Mouse (Mus musculus): ENCODE measurements around the gene Kcnj16. TPM values are rescaled to one million over a fixed set of nuclear protein-coding genes. Genes with fewer than 3 reads are reported as not detected.
A peak's percentile ranks its signal among the peaks of the same experiment; 100 is the strongest.

The Kcnj16 gene
- total and polyA plus RNA-seq, 3 experiments: not detected

DNA sequence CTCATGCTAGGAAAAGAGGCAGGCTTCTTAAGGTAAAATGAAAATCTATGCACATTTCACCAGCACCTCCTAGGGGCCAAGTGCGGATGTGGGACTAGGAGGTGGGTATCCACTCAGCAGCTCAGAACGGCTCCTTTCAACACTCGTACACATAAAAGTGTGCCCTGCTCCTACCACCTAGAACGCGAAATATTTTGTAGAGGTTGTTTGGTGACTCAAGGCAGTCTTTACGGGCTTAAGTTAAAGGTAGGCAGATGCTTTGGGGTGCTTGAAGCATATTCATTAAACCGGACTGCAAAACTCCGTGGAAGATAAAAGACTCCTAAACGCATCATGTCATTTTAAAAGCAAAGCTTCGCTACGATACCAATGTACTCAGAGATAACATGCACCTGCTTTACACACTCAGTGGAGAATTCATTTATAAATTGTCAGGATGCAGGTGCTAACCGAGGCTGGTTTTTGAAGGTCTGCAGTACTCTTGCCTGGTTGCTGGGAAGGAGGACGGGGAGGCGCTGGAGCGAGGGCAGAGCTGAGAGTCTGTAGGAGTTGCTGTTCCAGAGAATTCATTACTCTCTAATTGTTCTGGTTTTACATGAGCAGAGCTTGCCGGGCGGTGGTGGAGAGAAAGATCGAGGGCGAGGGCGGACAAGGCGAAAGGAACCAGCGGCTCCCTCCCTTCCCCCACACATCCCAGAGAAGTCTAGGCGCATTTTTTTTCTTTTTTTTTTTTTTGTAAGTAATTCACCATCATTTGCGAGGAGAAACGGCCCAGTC, 97.1 kb downstream of the Kcnj16 start:
- in situ Hi-C loops (cut with MboI; ENCODE audit: low pct_ligation_motif_present, low pct_unique_long_range_greater_than_20kb, low sequenced_read_pairs): loop anchor here (25.0 kb wide), 2 partner anchors 372 to 703 kb away; no protein-coding TSS in a partner anchor
- dilution Hi-C loops (cut with MboI; ENCODE audit: extremely low pct_ligation_motif_present, extremely low pct_unique_long_range_greater_than_20kb, low sequenced_read_pairs): no loop called here
- Histone ChIP-seq H3K36me3 (replicated peaks in 1 of 2; ENCODE audit: control insufficient read depth in 1 of 2, insufficient read depth in 1 of 2, low read length in 1 of 2) (no peaks in the 10 kb centered on the region), H3K4me2 (ENCODE audit: insufficient read depth, low read depth, poor library complexity, severe bottlenecking) (peak overlapping the region; percentile 60), H3K9ac (ENCODE audit: insufficient read depth, low read depth) (no peak overlapping the region), H3K4me1 (ENCODE audit: control insufficient read depth in 1 of 2, insufficient read depth in 2 of 2) (peaks cover 0 to 4% of the 10 kb centered on the region in 2 experiments; a peak in 1 of 4 replicates), H3K27ac (ENCODE audit: insufficient read depth, low read depth) (no peak overlapping the region), H3K9me3 (replicated peaks; ENCODE audit: low read length) (no peaks in the 10 kb centered on the region), H3K79me2 (replicated peaks; ENCODE audit: control insufficient read depth, extremely low read depth, insufficient read depth, poor library complexity, severe bottlenecking) (no peaks in the 10 kb centered on the region), H3K4me3 (replicated peaks in 1 of 3; ENCODE audit: low read depth in 2 of 3, low read length in 2 of 3, poor library complexity in 1 of 3) (peak overlapping the region in 1 of 3 experiments; percentile 57), H3K27me3 (replicated peaks) (no peaks in the 10 kb centered on the region)
- TF ChIP-seq RAD21 (IDR thresholded peaks at IDR 0.05; ENCODE audit: low read depth, low read length) (peak; percentile 69), ZNF384 (IDR thresholded peaks at IDR 0.05; ENCODE audit: low read depth, low read length) (peak; percentile 50), NELFE (IDR thresholded peaks at IDR 0.05; ENCODE audit: low read depth, low read length) (no peak), SMC3 (IDR thresholded peaks at IDR 0.05; ENCODE audit: low read depth, low read length) (peak; percentile 45), CTCF (conservative IDR thresholded peaks at IDR 0.05 in 1 of 2, IDR thresholded peaks at IDR 0.05 in 1 of 2; ENCODE audit: low read depth in 2 of 2, low read length in 2 of 2) (peak; percentile 43 to 64; a peak in 2 of 4 replicates)
- DNase-seq (ENCODE audit: extremely low read depth): peak; percentile 72

DNA sequence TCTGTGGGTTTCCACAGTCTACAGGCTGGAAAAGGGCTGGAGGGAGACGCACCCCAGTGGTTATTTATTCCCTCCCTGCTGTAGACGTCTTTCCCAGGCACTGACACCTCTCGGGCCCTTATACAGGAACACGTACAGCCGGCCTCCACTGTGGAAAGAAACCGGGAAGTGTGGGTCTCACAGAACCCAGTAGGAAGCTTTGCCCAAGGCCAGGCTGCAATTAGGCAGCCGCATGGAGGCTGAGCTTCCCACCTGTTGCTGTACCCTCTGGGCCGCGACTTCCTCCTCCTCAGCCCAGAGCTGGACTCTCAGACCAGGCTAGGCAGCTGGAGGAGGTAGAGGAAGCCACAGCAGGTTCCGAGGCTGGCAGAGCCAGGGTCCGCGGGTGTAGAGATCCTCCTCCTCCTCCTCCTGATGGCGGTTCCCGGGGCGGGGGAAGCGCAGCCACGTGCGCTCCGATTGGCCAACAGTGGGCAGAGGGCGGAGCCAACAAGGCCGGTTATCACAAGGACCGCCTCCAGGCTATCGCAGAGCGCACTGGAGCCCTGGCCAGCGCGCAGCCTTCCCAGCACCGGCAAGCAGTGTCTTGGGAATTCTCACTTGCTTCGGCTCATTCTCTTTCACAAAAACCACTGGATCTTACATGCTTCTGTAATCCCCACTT, 97.9 kb downstream of the Kcnj16 start, which contains the start of gene Kcnj2:
Kcnj2 (plus strand) TSS at position 530 of the 664 bp plus-strand sequence.
- no peaks in the 10 kb centered on the region for H3K9me3 ChIP-seq (replicated peaks; ENCODE audit: low read length)
- no peak within 1 kb of the TSS for H3K27ac ChIP-seq (ENCODE audit: insufficient read depth, low read depth)
- dilution Hi-C loops (cut with MboI; ENCODE audit: extremely low pct_ligation_motif_present, extremely low pct_unique_long_range_greater_than_20kb, low sequenced_read_pairs) (no loop called here), in situ Hi-C loops (cut with MboI; ENCODE audit: low pct_ligation_motif_present, low pct_unique_long_range_greater_than_20kb, low sequenced_read_pairs) (loop anchor here (25.0 kb wide), 2 partner anchors 372 to 703 kb away; no protein-coding TSS in a partner anchor)
- H3K4me1 ChIP-seq (ENCODE audit: control insufficient read depth in 1 of 2, insufficient read depth in 2 of 2): peaks cover 0 to 10% of the 10 kb centered on the region in 2 experiments; a peak in 2 of 4 replicates
- peak within 1 kb of the TSS; percentile 60 for H3K4me2 ChIP-seq (ENCODE audit: insufficient read depth, low read depth, poor library complexity, severe bottlenecking)
- H3K4me3 ChIP-seq (replicated peaks in 1 of 3; ENCODE audit: low read depth in 2 of 3, low read length in 2 of 3, poor library complexity in 1 of 3): peak within 1 kb of the TSS; percentile 40 to 57 (median 51)
- TF ChIP-seq JUN (IDR thresholded peaks at IDR 0.05; ENCODE audit: insufficient read depth, low read depth, low read length): no peak
- TF ChIP-seq POLR2A (IDR thresholded peaks at IDR 0.05; ENCODE audit: low read depth, low read length): peak; percentile 29
- TF ChIP-seq POLR2AphosphoS2 (IDR thresholded peaks at IDR 0.05; ENCODE audit: low read depth, low read length): no peak
- no peak for TF ChIP-seq HCFC1 (IDR thresholded peaks at IDR 0.05; ENCODE audit: low read depth, low read length)
- no peaks in the 10 kb centered on the region for H3K27me3 ChIP-seq (replicated peaks)
- no peak within 1 kb of the TSS for H3K9ac ChIP-seq (ENCODE audit: insufficient read depth, low read depth)
- no peaks in the 10 kb centered on the region for H3K36me3 ChIP-seq (replicated peaks in 1 of 2; ENCODE audit: control insufficient read depth in 1 of 2, insufficient read depth in 1 of 2, low read length in 1 of 2)
- H3K79me2 ChIP-seq (replicated peaks; ENCODE audit: control insufficient read depth, extremely low read depth, insufficient read depth, poor library complexity, severe bottlenecking): no peaks in the 10 kb centered on the region
- DNase-seq (ENCODE audit: extremely low read depth): peak; percentile 86

DNA sequence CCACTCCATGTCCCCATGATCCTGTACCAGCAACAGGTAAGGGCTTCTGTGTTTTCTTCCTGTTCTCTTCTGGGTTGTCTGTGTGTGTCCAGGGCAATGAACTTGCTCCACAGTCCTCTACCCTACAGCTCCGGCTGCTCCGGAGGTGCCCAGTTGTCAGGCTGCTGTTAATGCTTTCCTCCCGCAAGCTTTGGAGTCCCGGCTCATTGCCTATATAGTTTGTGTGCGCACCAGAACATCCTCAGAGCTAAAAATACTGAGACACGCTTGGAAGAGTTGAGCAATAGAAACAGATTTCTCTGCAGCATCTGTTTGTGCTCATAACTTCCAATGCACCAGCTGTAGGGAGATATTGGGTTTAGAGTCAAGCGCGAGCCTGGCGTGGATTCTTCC, 98.5 kb downstream of the Kcnj16 start:
- peaks cover 0 to 12% of the 10 kb centered on the region in 2 experiments; a peak in 2 of 4 replicates for H3K4me1 ChIP-seq (ENCODE audit: control insufficient read depth in 1 of 2, insufficient read depth in 2 of 2)
- dilution Hi-C loops (cut with MboI; ENCODE audit: extremely low pct_ligation_motif_present, extremely low pct_unique_long_range_greater_than_20kb, low sequenced_read_pairs): no loop called here
- no peak overlapping the region for H3K27ac ChIP-seq (ENCODE audit: insufficient read depth, low read depth)
- H3K79me2 ChIP-seq (replicated peaks; ENCODE audit: control insufficient read depth, extremely low read depth, insufficient read depth, poor library complexity, severe bottlenecking): no peaks in the 10 kb centered on the region
- DNase-seq (ENCODE audit: extremely low read depth): no peak
- TF ChIP-seq BHLHE40 (IDR thresholded peaks at IDR 0.05; ENCODE audit: low read depth, low read length) (no peak), MYC (IDR thresholded peaks at IDR 0.05; ENCODE audit: low read depth, low read length) (no peak), ZNF384 (IDR thresholded peaks at IDR 0.05; ENCODE audit: low read depth, low read length) (no peak), NRF1 (IDR thresholded peaks at IDR 0.05; ENCODE audit: low read depth, low read length) (no peak), ETS1 (conservative IDR thresholded peaks at IDR 0.05; ENCODE audit: low read depth, low read length) (no peak), JUND (conservative IDR thresholded peaks at IDR 0.05; ENCODE audit: low read depth, low read length) (no peak), ZKSCAN1 (IDR thresholded peaks at IDR 0.05; ENCODE audit: borderline replicate concordance, low read depth, low read length) (no peak)
- no peaks in the 10 kb centered on the region for H3K9me3 ChIP-seq (replicated peaks; ENCODE audit: low read length)
- no peaks in the 10 kb centered on the region for H3K27me3 ChIP-seq (replicated peaks)
- H3K4me2 ChIP-seq (ENCODE audit: insufficient read depth, low read depth, poor library complexity, severe bottlenecking): peak overlapping the region; percentile 26; the same call in 1 of the 2 replicates
- H3K9ac ChIP-seq (ENCODE audit: insufficient read depth, low read depth): no peak overlapping the region
- H3K36me3 ChIP-seq (replicated peaks in 1 of 2; ENCODE audit: control insufficient read depth in 1 of 2, insufficient read depth in 1 of 2, low read length in 1 of 2): no peaks in the 10 kb centered on the region
- in situ Hi-C loops (cut with MboI; ENCODE audit: low pct_ligation_motif_present, low pct_unique_long_range_greater_than_20kb, low sequenced_read_pairs): loop anchor here (25.0 kb wide), 2 partner anchors 371 to 704 kb away; no protein-coding TSS in a partner anchor
- peak overlapping the region in 1 of 3 experiments; percentile 57 for H3K4me3 ChIP-seq (replicated peaks in 1 of 3; ENCODE audit: low read depth in 2 of 3, low read length in 2 of 3, poor library complexity in 1 of 3)

All from CH12.LX (cell line).